Mouse (Mus musculus) left cerebral cortex, adult 6 months (tissue): ENCODE measurements around the gene Ntrk3. TPM values are rescaled to one million over a fixed set of nuclear protein-coding genes. Genes with fewer than 3 reads are reported as not detected.

Experiments used
- long read RNA-seq, 2 experiments: library from polyadenylated mRNA; unstranded; transcript quantifications; one replicate each; pipeline ENCODE4 v2.0.0; 2019 to 2020
- polyA plus RNA-seq: library from polyadenylated mRNA; unstranded; fragments of <200 nt; fragmentation: Nextera tagmentation; gene quantifications from 2 replicates; pipeline ENCODE4 v1.2.3, GENCODE M21; 2021

The Ntrk3 gene
- 19.3 and 20.3 TPM in 2 replicates for polyA plus RNA-seq
- long read RNA-seq, experiment 1, full-length matches to known transcripts, result 35 of 94 reads
- long read RNA-seq, experiment 1, partial matches to known transcripts, result 25 of 94 reads
- long read RNA-seq, experiment 1, other reads (novel, unspliced or antisense), result 34 of 94 reads
- long read RNA-seq, experiment 2, full-length matches to known transcripts, result 9 of 47 reads
- long read RNA-seq, experiment 2, partial matches to known transcripts, result 10 of 47 reads
- long read RNA-seq, experiment 2, other reads (novel, unspliced or antisense), result 28 of 47 reads

DNA sequence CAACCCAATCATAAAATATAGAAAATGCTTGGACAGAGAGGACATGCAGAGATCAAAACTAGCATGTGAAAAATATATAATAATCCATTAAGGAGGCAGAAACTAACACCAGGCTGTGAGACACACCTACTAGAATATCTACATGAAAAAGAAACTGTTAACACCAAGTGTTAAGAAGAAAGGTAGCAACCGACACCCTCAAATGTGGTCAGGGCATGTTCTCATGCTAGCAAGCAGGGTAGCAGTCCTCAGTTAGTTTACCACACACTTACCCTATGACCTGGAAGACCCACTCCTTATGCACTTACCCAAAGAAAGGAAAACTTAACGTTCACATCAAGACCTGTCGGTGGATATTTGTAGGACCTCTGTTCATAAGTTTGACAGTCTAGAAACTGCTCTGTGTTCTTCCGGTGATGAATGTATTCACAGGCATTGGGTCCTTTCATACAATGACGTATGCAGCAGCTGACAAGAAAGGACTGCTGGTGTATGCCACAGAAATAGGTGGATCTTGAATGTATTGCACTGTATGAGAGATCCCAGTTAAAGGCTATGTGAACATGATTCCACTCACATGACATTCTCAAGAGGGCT is at the start of gene Ntrk3:
TSS of gene Ntrk3 (minus strand) at position 399 of the 597 bp plus-strand sequence.

DNA sequence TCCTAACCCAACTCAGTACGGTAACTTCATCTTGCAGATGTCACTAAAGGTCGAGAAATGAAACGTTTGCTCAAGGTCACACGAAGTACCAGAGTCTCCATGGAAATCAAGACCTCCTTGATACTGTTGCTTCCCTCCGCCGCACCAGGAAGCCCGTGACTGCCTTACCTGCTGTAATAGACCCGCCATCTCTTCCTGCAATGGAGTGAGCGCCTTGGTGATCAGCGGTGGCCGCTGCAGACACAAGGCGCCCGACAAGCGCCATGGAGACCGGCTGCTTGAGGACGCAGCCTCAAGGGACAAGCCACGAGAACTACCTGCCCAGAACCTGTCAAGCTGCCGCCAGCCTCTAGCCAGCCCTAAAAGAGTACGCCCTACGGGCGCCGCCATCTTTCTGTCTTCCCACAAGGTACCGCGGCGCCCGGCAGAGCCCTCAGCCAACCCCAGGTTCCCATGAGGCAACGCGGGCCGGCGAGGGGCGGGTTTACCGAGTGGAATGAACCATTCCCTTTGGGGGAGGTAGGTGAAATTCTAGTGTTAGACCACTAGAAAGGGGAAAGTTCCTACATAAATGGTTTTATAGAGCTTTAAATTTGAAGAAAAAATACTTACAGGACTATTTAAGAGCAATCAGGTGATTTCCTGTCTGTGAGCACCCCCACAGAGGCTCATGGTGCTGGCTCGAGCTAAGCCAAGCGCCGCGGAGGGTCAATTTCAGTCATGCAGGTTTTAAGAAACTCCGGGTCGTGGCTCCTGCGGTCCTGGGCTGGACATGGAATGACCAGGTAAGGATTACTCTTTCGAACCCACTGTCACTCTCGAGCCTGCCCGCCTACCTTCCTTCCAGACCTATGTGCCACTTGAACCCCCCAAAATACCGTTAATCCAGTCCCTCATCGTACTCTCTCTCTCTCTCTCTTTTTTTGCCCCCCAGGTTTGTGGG is 45.1 kb upstream of the Ntrk3 start, which contains the start of the genes Mrps11 and Mrpl46:
TSS of gene Mrps11 (plus strand) at position 481 of the 943 bp plus-strand sequence.
TSS of gene Mrpl46 (minus strand) at position 893 of the 943 bp plus-strand sequence.

Other genes starting within 250 kb of the Ntrk3 start
- gene Mrps11, start 45.1 kb upstream of the Ntrk3 start, polyA plus RNA-seq, result 72.4 and 86.8 TPM in 2 replicates
- 67.5 and 76.7 TPM in 2 replicates for gene Mrpl46, start 45.5 kb upstream of the Ntrk3 start, polyA plus RNA-seq
- gene Det1, start 109.3 kb upstream of the Ntrk3 start, polyA plus RNA-seq, result 1.4 and 2.4 TPM in 2 replicates
- 22.5 and 22.8 TPM in 2 replicates for gene Aen, start 157.8 kb upstream of the Ntrk3 start, polyA plus RNA-seq
- gene Isg20, start 175.4 kb upstream of the Ntrk3 start, polyA plus RNA-seq, result 0.83 and 1.3 TPM in 2 replicates